Mouse (Mus musculus) hindbrain, embryonic 14.5 days (tissue): ENCODE data around the gene Ramp1. TPM values are rescaled to one million over a fixed set of nuclear protein-coding genes. Genes with fewer than 3 reads are reported as not detected.

Experiments
- ATAC-seq: fragments of 200-750 bp; cut with Nextera tagmentation; 2 replicates; pipeline ENCODE4 v1.8.0; 2017; ENCODE audit warnings: moderate number of reproducible peaks, mild to moderate bottlenecking, moderate TSS enrichment, moderate library complexity; ENCODE audit not compliant: low FRiP score
- DNase-seq: peaks from one replicate; pipeline ENCODE4 v3.0.0-alpha.2; 2015; ENCODE audit warnings: low spot score
- H3K27ac ChIP-seq: fragments of 300-500 bp; sonication (generic); 2 replicates; pipeline ENCODE4 v1.5.1; 2014; ENCODE audit warnings: mild to moderate bottlenecking, moderate library complexity
- H3K27me3 ChIP-seq: fragments of 300-500 bp; sonication (generic); 2 replicates; pipeline ENCODE4 v1.6.1; 2014; ENCODE audit warnings: mild to moderate bottlenecking, low read length, mixed read lengths; ENCODE audit not compliant: control insufficient read depth, insufficient read depth
- H3K36me3 ChIP-seq: fragments of 300-500 bp; sonication (generic); replicated peaks from 2 replicates; pipeline ENCODE4 v1.6.1; 2014; ENCODE audit not compliant: control insufficient read depth, insufficient read depth
- H3K4me1 ChIP-seq: fragments of 300-500 bp; sonication (generic); replicated peaks from 2 replicates; pipeline ENCODE4 v1.6.1; 2014; ENCODE audit warnings: antibody characterized with exemption, low read length, mixed read lengths; ENCODE audit not compliant: control insufficient read depth, insufficient read depth
- H3K4me2 ChIP-seq: fragments of 300-500 bp; sonication (generic); replicated peaks from 2 replicates; pipeline ENCODE4 v1.6.1; 2014; ENCODE audit warnings: mild to moderate bottlenecking, moderate library complexity
- H3K4me3 ChIP-seq: fragments of 300-500 bp; sonication (generic); replicated peaks from 2 replicates; pipeline ENCODE4 v1.5.1; 2014; ENCODE audit warnings: mild to moderate bottlenecking, low read length
- H3K9ac ChIP-seq: fragments of 300-500 bp; sonication (generic); 2 replicates; pipeline ENCODE4 v1.6.1; 2014
- H3K9me3 ChIP-seq: fragments of 300-500 bp; sonication (generic); 2 replicates; pipeline ENCODE4 v1.6.1; 2016; ENCODE audit warnings: low read length; ENCODE audit not compliant: control insufficient read depth
- WGBS: fragments of 180-500 bp; shearing (Covaris S2); extraction: QIAGEN DNeasy Blood & Tissue Kit; methylation state at CpG from one replicate; pipeline ENCODE4 v1.1.7; 2014; 5-methylcytosine and 5-hydroxymethylcytosine counted together
- polyA plus RNA-seq: library from polyadenylated mRNA; unstranded; fragments of >200 nt; fragmentation: Nextera tagmentation; extraction: Ambion mirVana; gene quantifications from 2 replicates; pipeline ENCODE4 v1.2.1, GENCODE M21; 2014

The Ramp1 gene
- polyA plus RNA-seq, 1 experiment from 2014 or later, result 12.5 TPM

- Histone ChIP-seq H3K9ac (no peak overlapping the region), H3K36me3 (no peaks in the 10 kb centered on the region), H3K4me3 (no peak overlapping the region), H3K9me3 (no peaks in the 10 kb centered on the region), H3K27ac (no peak overlapping the region), H3K4me2 (0 out of 2 replicates have a peak overlapping the region, but pooled peaks have one; percentile 78), H3K27me3 (peaks cover 18% of the 10 kb centered on the region), H3K4me1 (peaks cover 17% of the 10 kb centered on the region; the same call in 1 of the 2 replicates)
- ATAC-seq (peak; percentile 55; the same call in 1 of the 2 replicates), DNase-seq (peak; percentile 75)
- WGBS, result 36% methylated on average over 5 of the region's 5 CpGs
Observed at GRCm38 (mm10) chr1:91179086-91179485, 536 bp upstream of the Ramp1 start.

DNA sequence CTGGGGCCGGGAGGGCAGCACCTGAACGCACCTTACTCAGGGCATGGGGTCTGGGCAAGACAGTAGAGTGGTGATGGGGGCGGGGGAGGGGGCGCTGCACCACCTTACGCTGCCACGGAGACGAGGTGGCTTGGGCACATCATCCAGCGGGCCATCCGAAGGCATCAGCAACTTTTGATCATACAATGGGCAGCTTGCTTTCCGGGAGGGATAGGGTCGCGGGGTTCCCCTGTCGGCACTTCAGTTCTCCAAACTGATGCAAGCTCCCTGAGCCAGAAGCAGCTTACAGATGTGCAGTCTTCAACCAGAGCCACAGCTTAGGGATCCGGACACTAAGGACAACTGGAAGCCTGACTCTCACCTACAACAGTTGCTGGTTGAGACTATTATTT, 548 bp downstream of the Ramp1 start:
- peak overlapping the region; percentile 57 for H3K9ac ChIP-seq
- peak overlapping the region; percentile 34 for H3K4me3 ChIP-seq
- ATAC-seq (0 out of 2 replicates have a peak, but pooled peaks have one; percentile 11), DNase-seq (no peak)
- H3K27me3 ChIP-seq, result peaks cover 18% of the 10 kb centered on the region
- no peaks in the 10 kb centered on the region for H3K36me3 ChIP-seq
- H3K4me1 ChIP-seq, result peaks cover 17% of the 10 kb centered on the region; the same call in 1 of the 2 replicates
- no peak overlapping the region for H3K27ac ChIP-seq
- WGBS, result 6% methylated on average over 14 of the region's 14 CpGs
- peak overlapping the region; percentile 78 for H3K4me2 ChIP-seq
- no peaks in the 10 kb centered on the region for H3K9me3 ChIP-seq

- 0 out of 2 replicates have a peak overlapping the region, but pooled peaks have one; percentile 12 for H3K4me2 ChIP-seq
- no peaks in the 10 kb centered on the region for H3K36me3 ChIP-seq
- H3K27ac ChIP-seq, result no peak overlapping the region
- peaks cover 17% of the 10 kb centered on the region; the same call in 1 of the 2 replicates for H3K4me1 ChIP-seq
- no peak overlapping the region for H3K4me3 ChIP-seq
- ATAC-seq, result no peak
- WGBS, result 78% methylated on average over 6 of the region's 6 CpGs
- H3K9me3 ChIP-seq, result no peaks in the 10 kb centered on the region
- peaks cover 18% of the 10 kb centered on the region for H3K27me3 ChIP-seq
- no peak for DNase-seq
- H3K9ac ChIP-seq, result no peak overlapping the region
Observed at GRCm38 (mm10) chr1:91180723-91181122, 1.1 kb downstream of the Ramp1 start.

- peaks cover 17% of the 10 kb centered on the region; the same call in 1 of the 2 replicates for H3K4me1 ChIP-seq
- H3K36me3 ChIP-seq, result no peaks in the 10 kb centered on the region
- H3K27me3 ChIP-seq, result peaks cover 18% of the 10 kb centered on the region
- DNase-seq (no peak), ATAC-seq (no peak)
- no peak overlapping the region for H3K27ac ChIP-seq
- H3K9ac ChIP-seq, result no peak overlapping the region
- 49% methylated on average over 5 of the region's 5 CpGs for WGBS
- H3K4me2 ChIP-seq, result 0 out of 2 replicates have a peak overlapping the region, but pooled peaks have one; percentile 22
- H3K9me3 ChIP-seq, result no peaks in the 10 kb centered on the region
- no peak overlapping the region for H3K4me3 ChIP-seq
Observed at GRCm38 (mm10) chr1:91181261-91181660, 1.6 kb downstream of the Ramp1 start.

- H3K36me3 ChIP-seq, result no peaks in the 10 kb centered on the region
- H3K4me2 ChIP-seq, result 0 out of 2 replicates have a peak overlapping the region, but pooled peaks have one; percentile 22
- ATAC-seq (no peak), DNase-seq (peak; percentile 30)
- peaks cover 18% of the 10 kb centered on the region for H3K27me3 ChIP-seq
- peaks cover 17% of the 10 kb centered on the region; the same call in 1 of the 2 replicates for H3K4me1 ChIP-seq
- WGBS, result 47% methylated on average over 12 of the region's 12 CpGs
- H3K4me3 ChIP-seq, result no peak overlapping the region
- no peak overlapping the region; the same call in 1 of the 2 replicates for H3K27ac ChIP-seq
- no peaks in the 10 kb centered on the region for H3K9me3 ChIP-seq
- no peak overlapping the region for H3K9ac ChIP-seq
Observed at GRCm38 (mm10) chr1:91181784-91182450, 2.3 kb downstream of the Ramp1 start.

GRCm38 (mm10) chr1:91183305-91183704, 3.7 kb downstream of the Ramp1 start:
- Histone ChIP-seq H3K4me3 (no peak overlapping the region), H3K9me3 (no peaks in the 10 kb centered on the region), H3K4me1 (peaks cover 17% of the 10 kb centered on the region; the same call in 1 of the 2 replicates), H3K4me2 (no peak overlapping the region), H3K27ac (no peak overlapping the region), H3K36me3 (no peaks in the 10 kb centered on the region), H3K27me3 (peaks cover 18% of the 10 kb centered on the region), H3K9ac (no peak overlapping the region)
- 89% methylated on average over 10 of the region's 10 CpGs for WGBS
- ATAC-seq (no peak), DNase-seq (no peak)

DNA sequence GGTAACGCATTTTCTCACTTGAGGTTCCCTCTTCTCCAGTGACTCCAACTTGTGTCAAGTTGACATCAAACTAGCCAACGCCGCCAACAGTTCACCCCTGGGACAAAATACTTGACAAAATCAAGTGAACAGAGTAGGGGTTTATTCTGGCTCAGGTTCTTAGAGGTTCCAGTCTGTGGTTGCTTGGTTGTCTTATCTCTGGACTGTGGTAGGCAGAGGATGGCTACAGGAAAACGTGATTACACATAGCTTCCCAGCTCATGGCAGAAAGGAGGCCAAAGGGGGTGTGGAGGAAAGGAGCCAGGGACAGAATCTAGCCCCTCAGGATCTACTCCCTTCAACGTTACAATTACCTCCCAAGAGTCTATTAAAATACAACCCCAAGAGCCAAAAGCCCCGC, 7.1 kb downstream of the Ramp1 start:
- no peak for ATAC-seq

GRCm38 (mm10) chr1:91187315-91187714, 7.7 kb downstream of the Ramp1 start:
- H3K9ac ChIP-seq, result no peak overlapping the region
- H3K27me3 ChIP-seq, result no peaks in the 10 kb centered on the region
- 93% methylated on average over 5 of the region's 5 CpGs for WGBS
- H3K27ac ChIP-seq, result no peak overlapping the region
- H3K4me3 ChIP-seq, result no peak overlapping the region
- H3K4me2 ChIP-seq, result no peak overlapping the region
- ATAC-seq (no peak), DNase-seq (no peak)
- no peaks in the 10 kb centered on the region for H3K36me3 ChIP-seq
- H3K4me1 ChIP-seq, result no peaks in the 10 kb centered on the region
- no peaks in the 10 kb centered on the region for H3K9me3 ChIP-seq

More for the DNA sequence above, 7.1 kb downstream of the Ramp1 start:
- H3K4me1 ChIP-seq, result 0 out of 2 replicates have a peak, but pooled peaks cover 2% of the 10 kb centered on the region
- no peak overlapping the region for H3K4me3 ChIP-seq
- no peak for DNase-seq
- H3K4me2 ChIP-seq, result no peak overlapping the region
- no peaks in the 10 kb centered on the region for H3K27me3 ChIP-seq
- H3K9me3 ChIP-seq, result no peaks in the 10 kb centered on the region
- H3K36me3 ChIP-seq, result no peaks in the 10 kb centered on the region
- no peak overlapping the region for H3K9ac ChIP-seq
- H3K27ac ChIP-seq, result no peak overlapping the region
- WGBS, result 88% methylated on average over 6 of the region's 6 CpGs

GRCm38 (mm10) chr1:91187786-91188640, 8.4 kb downstream of the Ramp1 start:
- Histone ChIP-seq H3K4me3 (no peak overlapping the region), H3K4me2 (no peak overlapping the region), H3K9me3 (no peaks in the 10 kb centered on the region), H3K27ac (no peak overlapping the region), H3K27me3 (no peaks in the 10 kb centered on the region), H3K4me1 (no peaks in the 10 kb centered on the region), H3K9ac (no peak overlapping the region), H3K36me3 (no peaks in the 10 kb centered on the region)
- no peak for ATAC-seq
- DNase-seq, result no peak
- WGBS, result 88% methylated on average over 7 of the region's 7 CpGs
